Mouse (Mus musculus) CH12.LX (cell line): ENCODE data around the gene Mitf. TPM values are rescaled to one million over a fixed set of nuclear protein-coding genes. Genes with fewer than 3 reads are reported as not detected.

ENCODE experiments used
- DNase-seq: peaks from one replicate; pipeline ENCODE4 v3.0.0-alpha.2; 2013; ENCODE audit errors: extremely low read depth
- H3K27ac ChIP-seq: 2 replicates; pipeline ENCODE4 v1.5.1; 2012; ENCODE audit warnings: low read depth, mild to moderate bottlenecking, control low read depth, moderate library complexity; ENCODE audit not compliant: insufficient read depth
- H3K27me3 ChIP-seq: replicated peaks from 2 replicates; pipeline ENCODE3; 2012; ENCODE audit warnings: inconsistent platforms
- H3K36me3 ChIP-seq, 2 experiments: replicated peaks in 1 of 2; 2 replicates each; pipeline versions ENCODE3 to v1.6.1; 2012; ENCODE audit warnings: inconsistent platforms in 1 of 2, low read length in 1 of 2, mild to moderate bottlenecking in 1 of 2, mixed read lengths in 1 of 2, moderate library complexity in 1 of 2; ENCODE audit not compliant: control insufficient read depth in 1 of 2, insufficient read depth in 1 of 2
- H3K4me1 ChIP-seq, 2 experiments: 2 replicates each; pipeline ENCODE4 v1.6.1; 2012; ENCODE audit warnings: inconsistent platforms in 1 of 2, moderate library complexity in 1 of 2; ENCODE audit not compliant: insufficient read depth in 2 of 2, control insufficient read depth in 1 of 2
- H3K4me2 ChIP-seq: 2 replicates; pipeline ENCODE4 v1.6.1; 2012; ENCODE audit warnings: low read depth, mild to moderate bottlenecking, control low read depth; ENCODE audit not compliant: poor library complexity, insufficient read depth, severe bottlenecking
- H3K4me3 ChIP-seq, 3 experiments: fragments of 150-350 bp in 1 of 3; sonication (generic) in 1 of 3; replicated peaks in 1 of 3; 2 replicates each; pipeline versions ENCODE3 to v1.5.1; 2011 to 2012; ENCODE audit warnings: low read depth in 2 of 3, low read length in 2 of 3, mild to moderate bottlenecking in 2 of 3, moderate library complexity in 2 of 3, control low read depth in 1 of 3, improper control_type of control experiment in 1 of 3, inconsistent platforms in 1 of 3, mixed read lengths in 1 of 3; ENCODE audit not compliant: poor library complexity in 1 of 3
- H3K79me2 ChIP-seq: replicated peaks from 2 replicates; pipeline ENCODE4 v1.6.1; 2012; ENCODE audit warnings: mild to moderate bottlenecking, moderate library complexity; ENCODE audit not compliant: control insufficient read depth, poor library complexity, insufficient read depth, severe bottlenecking; ENCODE audit errors: extremely low read depth
- H3K9ac ChIP-seq: 2 replicates; pipeline ENCODE4 v1.6.1; 2012; ENCODE audit warnings: low read depth, mild to moderate bottlenecking, control low read depth, moderate library complexity; ENCODE audit not compliant: insufficient read depth
- H3K9me3 ChIP-seq: replicated peaks from 2 replicates; pipeline ENCODE3; 2012; ENCODE audit warnings: low read length, inconsistent platforms, mixed read lengths
- E2F4 ChIP-seq: IDR thresholded peaks from 2 replicates; pipeline ENCODE4 v1.6.1; 2011; ENCODE audit warnings: low read depth, low read length, improper control_type of control experiment; ENCODE audit not compliant: insufficient replicate concordance
- HCFC1 ChIP-seq: IDR thresholded peaks from 2 replicates; pipeline ENCODE4 v1.6.1; 2012; ENCODE audit warnings: low read depth, mild to moderate bottlenecking, inconsistent platforms, low read length, improper control_type of control experiment
- IRF4 ChIP-seq: IDR thresholded peaks from 2 replicates; pipeline ENCODE4 v1.6.1; 2014; ENCODE audit warnings: low read depth, mild to moderate bottlenecking, inconsistent platforms, low read length, improper control_type of control experiment
- JUN ChIP-seq: IDR thresholded peaks from 2 replicates; pipeline ENCODE4 v1.6.1; 2011; ENCODE audit warnings: low read depth, mild to moderate bottlenecking, low read length, improper control_type of control experiment, moderate library complexity; ENCODE audit not compliant: insufficient read depth
- MAFK ChIP-seq: IDR thresholded peaks from 2 replicates; pipeline ENCODE4 v1.6.1; 2011; ENCODE audit warnings: low read length, improper control_type of control experiment; ENCODE audit not compliant: insufficient replicate concordance
- MXI1 ChIP-seq: IDR thresholded peaks from 2 replicates; pipeline ENCODE4 v1.6.1; 2011; ENCODE audit warnings: mild to moderate bottlenecking, low read depth, low read length, improper control_type of control experiment
- NELFE ChIP-seq: IDR thresholded peaks from 2 replicates; pipeline ENCODE4 v1.6.1; 2011; ENCODE audit warnings: low read depth, low read length, improper control_type of control experiment
- RAD21 ChIP-seq: IDR thresholded peaks from 2 replicates; pipeline ENCODE4 v1.6.1; 2011; ENCODE audit warnings: low read depth, mild to moderate bottlenecking, low read length, improper control_type of control experiment, moderate library complexity
- RCOR1 ChIP-seq: conservative IDR thresholded peaks from 2 replicates; pipeline ENCODE4 v1.6.1; 2012; ENCODE audit warnings: low read depth, mild to moderate bottlenecking, inconsistent platforms, low read length, improper control_type of control experiment
- SMC3 ChIP-seq: IDR thresholded peaks from 2 replicates; pipeline ENCODE4 v1.6.1; 2011; ENCODE audit warnings: low read depth, low read length, improper control_type of control experiment
- UBTF ChIP-seq: IDR thresholded peaks from 2 replicates; pipeline ENCODE4 v1.6.1; 2012; ENCODE audit warnings: low read depth, mild to moderate bottlenecking, inconsistent platforms, low read length, improper control_type of control experiment, moderate library complexity
- ZC3H11A ChIP-seq: IDR thresholded peaks from 2 replicates; pipeline ENCODE4 v1.6.1; 2012; ENCODE audit warnings: low read depth, mild to moderate bottlenecking, inconsistent platforms, low read length, improper control_type of control experiment
- ZKSCAN1 ChIP-seq: IDR thresholded peaks from 2 replicates; pipeline ENCODE4 v1.6.1; 2012; ENCODE audit warnings: low read depth, inconsistent platforms, low read length, improper control_type of control experiment, borderline replicate concordance
- ZMIZ1 ChIP-seq: IDR thresholded peaks from 2 replicates; pipeline ENCODE4 v1.6.1; 2012; ENCODE audit warnings: low read depth, mild to moderate bottlenecking, inconsistent platforms, low read length, improper control_type of control experiment
- ZNF384 ChIP-seq: IDR thresholded peaks from 2 replicates; pipeline ENCODE4 v1.6.1; 2012; ENCODE audit warnings: low read depth, low read length, improper control_type of control experiment, inconsistent platforms
- dilution Hi-C: fragments of 300-500 bp; cut with MboI; formaldehyde crosslinking; loops from 2 replicates; pipeline ENCODE4 v1.14.3; 2020; ENCODE audit warnings: low sequenced_read_pairs; ENCODE audit not compliant: extremely low pct_unique_long_range_greater_than_20kb, extremely low pct_ligation_motif_present
- in situ Hi-C: fragments of 300-500 bp; cut with MboI; formaldehyde crosslinking; loops from 3 replicates; pipeline ENCODE4 v1.14.3; 2019; ENCODE audit warnings: low sequenced_read_pairs, low pct_ligation_motif_present, low pct_unique_long_range_greater_than_20kb, mixed read lengths
- polyA plus RNA-seq: library from polyadenylated mRNA; unstranded; fragments of >175 nt; gene quantifications from 2 replicates; pipeline ENCODE4 v1.2.1, GENCODE M21; 2012; ENCODE audit warnings: low read depth; ENCODE audit not compliant: insufficient read length
- total RNA-seq, 2 experiments: library from RNA; depleted of rRNA; stranded (reverse); fragments of 300-350 nt in 1 of 2; fragments of >200 nt in 1 of 2; gene quantifications; 2 replicates each; pipeline ENCODE4 v1.2.3; 2012 to 2014

The Mitf gene
- total and polyA plus RNA-seq, 3 experiments: 3.4 to 4.7 (median 3.6) TPM

DNA sequence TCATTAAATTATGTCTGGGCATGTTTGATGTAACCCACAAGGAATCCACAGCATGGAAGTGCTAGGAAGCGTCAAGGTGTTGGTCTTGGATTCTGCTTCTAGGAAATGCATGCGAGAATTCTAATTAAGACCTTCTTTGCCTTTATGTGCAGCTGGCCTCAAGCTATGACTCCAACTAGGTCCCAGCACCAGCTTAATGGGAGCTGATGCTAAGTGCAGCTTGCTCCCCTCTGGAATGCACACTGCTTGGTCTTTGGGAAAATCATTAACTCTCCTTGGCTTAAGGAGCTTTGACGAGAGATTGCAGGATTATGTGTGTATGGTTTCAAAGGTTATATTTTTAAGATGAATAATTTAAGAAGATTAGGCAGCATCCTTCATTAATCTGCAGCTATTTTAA, 81.7 kb downstream of the Mitf start:
- Histone ChIP-seq H3K4me3 (no peak overlapping the region), H3K79me2 (no peaks in the 10 kb centered on the region), H3K4me1 (peaks cover 0 to 6% of the 10 kb centered on the region in 2 experiments; a peak in 1 of 4 replicates), H3K9me3 (no peaks in the 10 kb centered on the region), H3K27me3 (no peaks in the 10 kb centered on the region), H3K36me3 (peaks cover 0 to 3% of the 10 kb centered on the region in 2 experiments), H3K4me2 (no peak overlapping the region), H3K9ac (no peak overlapping the region), H3K27ac (no peak overlapping the region)
- in situ Hi-C loops (no loop called here), dilution Hi-C loops (no loop called here)
- TF ChIP-seq ZKSCAN1: no peak
- no peak for DNase-seq

DNA sequence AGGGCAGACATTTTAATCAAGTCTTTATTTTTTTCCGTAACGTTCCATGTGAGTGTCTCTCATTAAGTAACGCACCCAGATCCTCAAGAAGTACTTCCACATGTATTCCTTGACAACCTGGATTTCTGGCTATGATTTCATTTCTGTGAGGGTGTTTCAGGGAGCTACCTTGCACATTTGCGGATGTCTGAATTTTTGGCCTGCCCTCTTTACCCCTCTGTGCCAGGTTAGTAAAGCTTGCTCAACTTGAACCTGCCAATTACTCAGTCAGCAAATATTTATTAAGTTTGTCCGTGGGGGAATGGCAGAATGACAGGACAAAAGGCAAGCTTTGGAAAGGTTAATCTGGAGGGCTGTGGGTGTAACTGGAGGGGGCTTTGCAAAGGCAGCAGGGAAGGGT, 86.7 kb downstream of the Mitf start:
- DNase-seq: no peak
- no peak overlapping the region for H3K4me3 ChIP-seq
- no peaks in the 10 kb centered on the region for H3K79me2 ChIP-seq
- H3K27ac ChIP-seq: no peak overlapping the region
- TF ChIP-seq NELFE (no peak), ZMIZ1 (no peak), UBTF (no peak), JUN (no peak), HCFC1 (no peak), RAD21 (no peak), ZNF384 (no peak), SMC3 (no peak), ZC3H11A (no peak), IRF4 (no peak), MAFK (no peak), E2F4 (no peak), MXI1 (no peak), RCOR1 (no peak)
- H3K4me1 ChIP-seq: no peaks in the 10 kb centered on the region
- H3K9me3 ChIP-seq: no peaks in the 10 kb centered on the region
- no peaks in the 10 kb centered on the region for H3K27me3 ChIP-seq
- no peak overlapping the region for H3K4me2 ChIP-seq
- H3K36me3 ChIP-seq: no peaks in the 10 kb centered on the region
- in situ Hi-C loops (no loop called here), dilution Hi-C loops (no loop called here)
- no peak overlapping the region for H3K9ac ChIP-seq

DNA sequence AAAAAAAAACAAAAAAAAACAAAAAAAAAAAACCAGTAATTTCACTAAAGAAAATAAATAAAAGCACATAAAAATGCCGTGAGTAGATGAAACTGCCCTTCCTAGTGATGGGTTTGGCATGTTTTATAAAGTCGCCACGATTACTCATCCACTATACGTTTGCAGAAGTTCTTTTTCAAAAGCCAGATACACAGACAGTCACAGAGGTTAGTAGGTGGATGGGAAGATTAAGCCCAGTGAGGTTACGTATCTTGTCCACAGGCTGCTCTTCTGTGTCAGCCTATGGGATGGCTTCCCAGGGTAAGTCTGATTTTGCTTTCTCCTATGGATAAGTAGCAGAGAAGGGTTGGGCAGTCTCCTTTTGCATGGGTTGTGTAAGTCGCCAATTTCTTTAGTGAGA, 90.3 kb downstream of the Mitf start:
- H3K4me3 ChIP-seq: no peak overlapping the region
- dilution Hi-C loops: no loop called here

More for the DNA sequence above, 90.3 kb downstream of the Mitf start:
- Histone ChIP-seq H3K27me3 (no peaks in the 10 kb centered on the region), H3K27ac (no peak overlapping the region), H3K4me1 (no peaks in the 10 kb centered on the region), H3K9me3 (no peaks in the 10 kb centered on the region), H3K9ac (no peak overlapping the region), H3K36me3 (no peaks in the 10 kb centered on the region), H3K79me2 (no peaks in the 10 kb centered on the region), H3K4me2 (no peak overlapping the region)
- in situ Hi-C loops: no loop called here
- no peak for TF ChIP-seq NELFE
- no peak for DNase-seq
